Mouse (Mus musculus): Measurements from ENCODE around the gene Ddx4. TPM values are rescaled to one million over a fixed set of nuclear protein-coding genes. Genes with fewer than 3 reads are reported as not detected.

Gene Ddx4
- polyA plus RNA-seq, 1 experiment: 0.72 TPM

DNA sequence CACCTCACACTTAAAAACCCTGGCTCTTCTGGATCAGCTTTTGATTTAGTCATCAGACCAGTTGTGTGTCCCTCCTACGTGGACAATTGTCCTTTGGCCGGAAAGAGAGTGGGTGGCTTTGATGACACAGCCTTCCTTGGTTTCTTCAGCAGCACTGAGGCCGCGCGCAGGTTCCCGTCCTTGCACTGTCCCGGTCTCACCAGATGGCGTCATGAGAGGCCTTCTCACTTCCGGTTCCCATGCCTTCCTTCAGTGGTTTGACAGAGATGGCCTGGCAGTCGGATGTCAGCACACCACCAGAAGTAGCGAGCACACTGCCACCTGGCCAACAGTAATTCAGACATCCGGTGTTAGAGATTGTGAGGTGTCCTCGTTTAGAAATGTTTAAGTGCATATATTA is 19.4 kb upstream of the Ddx4 start:
- no peak overlapping the region for H3K4me3 ChIP-seq (ENCODE audit: insufficient read depth, low read length)
- no peak overlapping the region for H3K27ac ChIP-seq (ENCODE audit: insufficient read depth, low read depth, low read length)
- TF ChIP-seq POLR2A (IDR thresholded peaks at IDR 0.05; ENCODE audit: borderline replicate concordance, low read depth, low read length) (no peak), CTCF (IDR thresholded peaks at IDR 0.05; ENCODE audit: low read depth, low read length) (no peak)
- peaks cover 5% of the 10 kb centered on the region for H3K4me1 ChIP-seq (ENCODE audit: control insufficient read depth, insufficient read depth, low read length)

DNA sequence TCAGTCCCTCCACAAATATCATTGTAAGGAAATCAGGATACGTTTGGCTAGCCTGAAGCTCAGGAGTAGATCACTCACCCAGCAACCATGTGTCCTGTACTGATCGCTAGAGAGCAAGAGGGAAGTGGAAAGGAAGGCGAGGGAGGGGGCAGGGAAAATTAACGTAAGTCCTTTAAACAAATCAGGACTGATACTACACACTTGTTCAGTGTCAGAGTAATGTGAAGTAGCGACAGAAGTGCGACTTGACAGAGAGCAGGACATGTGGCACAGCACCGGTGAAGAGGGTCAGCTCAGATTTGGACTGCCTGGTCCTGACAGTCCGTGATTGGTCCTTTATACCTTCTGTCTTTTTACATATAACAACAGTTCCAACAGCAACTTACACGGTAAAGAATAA is 14.9 kb upstream of the Ddx4 start:
- peak overlapping the region; percentile 53 for H3K4me3 ChIP-seq (ENCODE audit: insufficient read depth, low read length)
- no peak for TF ChIP-seq CTCF (IDR thresholded peaks at IDR 0.05; ENCODE audit: low read depth, low read length)
- TF ChIP-seq POLR2A (IDR thresholded peaks at IDR 0.05; ENCODE audit: borderline replicate concordance, low read depth, low read length): no peak
- peak overlapping the region; percentile 78 for H3K27ac ChIP-seq (ENCODE audit: insufficient read depth, low read depth, low read length)
- H3K4me1 ChIP-seq (ENCODE audit: control insufficient read depth, insufficient read depth, low read length): peaks cover 15% of the 10 kb centered on the region

DNA sequence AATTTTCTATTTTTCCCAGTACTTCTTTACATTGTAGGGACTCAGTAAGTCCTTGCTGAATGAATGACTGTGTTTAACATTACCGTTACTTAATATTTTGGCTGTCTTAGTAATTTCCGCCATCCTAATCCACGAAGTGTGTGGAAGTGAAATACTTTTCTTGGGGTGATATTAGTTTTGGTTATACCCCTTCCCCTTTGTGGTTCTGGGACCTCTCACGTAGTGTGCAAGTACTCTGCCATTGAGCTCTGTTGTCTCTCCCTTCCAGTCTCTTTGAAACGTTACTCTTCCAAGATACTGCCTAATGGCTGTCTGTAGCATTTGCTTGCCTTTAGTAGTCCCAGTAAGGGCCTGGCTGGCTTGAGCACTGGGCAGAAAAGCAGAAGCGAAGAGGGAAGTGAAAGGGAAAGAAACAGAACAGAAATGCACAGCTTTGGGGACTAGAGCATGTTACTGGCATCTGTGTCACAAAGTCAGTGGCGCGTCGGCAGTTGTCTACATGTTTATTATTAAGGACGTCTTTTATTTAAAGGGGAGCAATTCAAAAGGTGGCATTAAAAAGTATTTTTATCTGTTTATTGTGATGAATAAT is 14.3 kb upstream of the Ddx4 start:
- no peak for TF ChIP-seq CTCF (IDR thresholded peaks at IDR 0.05; ENCODE audit: low read depth, low read length)
- TF ChIP-seq POLR2A (IDR thresholded peaks at IDR 0.05; ENCODE audit: borderline replicate concordance, low read depth, low read length): no peak
- peak overlapping the region; percentile 87 for H3K27ac ChIP-seq (ENCODE audit: insufficient read depth, low read depth, low read length)
- H3K4me3 ChIP-seq (ENCODE audit: insufficient read depth, low read length): peak overlapping the region; percentile 53
- peaks cover 17% of the 10 kb centered on the region for H3K4me1 ChIP-seq (ENCODE audit: control insufficient read depth, insufficient read depth, low read length)

DNA sequence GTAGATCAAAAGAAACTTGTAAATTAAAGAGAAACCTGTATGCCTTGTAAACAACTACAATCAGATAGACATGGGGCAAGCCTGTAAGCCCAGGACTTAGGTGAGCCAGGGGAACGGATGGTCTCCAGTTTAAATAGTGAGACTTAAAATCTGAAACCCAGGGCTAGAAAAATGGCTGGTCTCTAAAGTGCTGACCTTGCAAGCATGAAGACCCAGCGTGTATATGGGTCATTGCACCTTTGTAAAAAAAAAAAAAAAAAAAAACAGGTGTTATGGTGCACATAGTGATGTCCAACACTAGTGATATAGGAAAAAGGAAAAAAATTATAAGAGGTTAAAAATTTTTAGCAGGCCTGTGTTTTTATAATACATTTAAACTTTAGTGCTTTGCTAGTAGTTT is 9.4 kb upstream of the Ddx4 start:
- peaks cover 18% of the 10 kb centered on the region for H3K4me1 ChIP-seq (ENCODE audit: control insufficient read depth, insufficient read depth, low read length)
- H3K4me3 ChIP-seq (ENCODE audit: insufficient read depth, low read length): no peak overlapping the region
- TF ChIP-seq CTCF (IDR thresholded peaks at IDR 0.05; ENCODE audit: low read depth, low read length) (no peak), POLR2A (IDR thresholded peaks at IDR 0.05; ENCODE audit: borderline replicate concordance, low read depth, low read length) (no peak)
- H3K27ac ChIP-seq (ENCODE audit: insufficient read depth, low read depth, low read length): no peak overlapping the region

DNA sequence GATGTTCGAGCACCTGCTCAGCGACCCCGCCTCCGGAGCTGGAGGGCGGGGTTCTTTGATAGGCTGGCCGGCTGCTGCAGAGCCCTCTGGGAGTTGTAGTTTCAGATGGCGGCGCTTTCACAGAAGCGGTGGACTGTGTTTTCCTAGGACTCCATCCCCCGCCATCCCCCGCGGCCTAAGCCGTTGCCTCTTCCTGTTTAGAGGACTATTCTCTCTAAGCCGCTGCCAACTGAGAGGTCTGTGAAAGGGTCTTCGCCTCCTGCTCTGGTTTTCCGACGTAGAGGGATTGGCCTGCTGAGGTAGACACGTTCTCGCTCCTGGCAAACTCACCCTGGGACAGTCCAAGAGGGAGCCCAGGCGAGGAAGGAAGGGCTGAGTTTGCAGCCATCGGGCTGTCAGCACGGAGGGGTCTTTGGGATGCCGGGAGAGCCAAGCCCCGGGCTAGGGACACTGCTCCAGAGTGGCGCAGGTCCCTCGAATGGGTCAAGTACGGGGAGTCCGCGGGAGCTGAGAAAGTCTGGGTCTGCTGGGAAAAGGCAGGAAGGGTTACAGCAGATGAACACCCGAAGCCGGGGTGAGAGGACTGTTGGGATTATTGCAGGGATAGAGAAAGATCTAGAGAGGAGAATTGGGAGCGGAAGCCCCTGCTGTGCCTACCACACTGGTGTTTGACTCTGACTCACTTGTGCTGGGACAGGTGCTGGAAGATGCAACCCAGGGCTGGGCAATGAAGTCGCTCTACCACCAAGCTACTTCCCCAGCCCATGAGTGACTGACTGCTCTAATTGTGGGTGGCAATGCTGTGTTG is 8.5 kb upstream of the Ddx4 start, which contains the start of gene Slc38a9:
TSS of gene Slc38a9 (plus strand) at position 178 of the 808 bp plus-strand sequence.
- Histone ChIP-seq H3K27ac (ENCODE audit: insufficient read depth, low read depth, low read length) (peak within 1 kb of the TSS; percentile 16; the same call in 1 of the 2 replicates), H3K4me3 (ENCODE audit: insufficient read depth, low read length) (peak within 1 kb of the TSS; percentile 88), H3K4me1 (ENCODE audit: control insufficient read depth, insufficient read depth, low read length) (peaks cover 14% of the 10 kb centered on the region)
- TF ChIP-seq CTCF (IDR thresholded peaks at IDR 0.05; ENCODE audit: low read depth, low read length): no peak
- TF ChIP-seq POLR2A (IDR thresholded peaks at IDR 0.05; ENCODE audit: borderline replicate concordance, low read depth, low read length): no peak; the same call in 1 of the 2 replicates

DNA sequence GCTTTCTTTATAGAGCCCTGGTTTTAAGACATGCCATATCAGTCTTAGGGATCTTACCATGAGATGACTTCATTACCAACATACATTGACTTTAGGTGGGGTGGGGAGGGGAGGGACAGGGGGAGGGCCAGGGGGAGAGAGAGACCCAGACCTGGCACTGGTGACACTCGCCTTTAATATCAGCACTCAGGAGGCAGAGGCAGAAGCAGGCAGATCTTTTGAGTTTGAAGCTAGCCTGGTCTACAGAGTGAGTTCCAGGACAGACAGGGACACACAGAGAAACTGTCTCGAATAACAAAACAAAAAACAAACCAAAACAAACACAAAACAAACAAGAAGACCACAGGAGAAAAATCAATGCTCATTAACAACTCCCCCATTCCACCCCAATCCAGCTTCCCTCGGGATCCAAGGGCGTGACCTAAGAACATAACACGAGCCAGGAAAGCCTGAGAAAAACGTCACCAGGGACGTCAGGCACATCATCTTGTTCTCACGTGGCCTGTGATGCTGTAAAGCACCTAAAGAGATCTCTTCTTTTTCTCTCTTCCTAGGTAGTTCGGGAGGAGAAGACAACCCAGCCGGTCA is 7.8 kb upstream of the Ddx4 start:
- no peak for TF ChIP-seq CTCF (IDR thresholded peaks at IDR 0.05; ENCODE audit: low read depth, low read length)
- 0 out of 2 replicates have a peak, but pooled peaks have one; percentile 48 for TF ChIP-seq POLR2A (IDR thresholded peaks at IDR 0.05; ENCODE audit: borderline replicate concordance, low read depth, low read length)
- H3K4me1 ChIP-seq (ENCODE audit: control insufficient read depth, insufficient read depth, low read length): peaks cover 11% of the 10 kb centered on the region
- H3K4me3 ChIP-seq (ENCODE audit: insufficient read depth, low read length): peak overlapping the region; percentile 88
- no peak overlapping the region for H3K27ac ChIP-seq (ENCODE audit: insufficient read depth, low read depth, low read length)

DNA sequence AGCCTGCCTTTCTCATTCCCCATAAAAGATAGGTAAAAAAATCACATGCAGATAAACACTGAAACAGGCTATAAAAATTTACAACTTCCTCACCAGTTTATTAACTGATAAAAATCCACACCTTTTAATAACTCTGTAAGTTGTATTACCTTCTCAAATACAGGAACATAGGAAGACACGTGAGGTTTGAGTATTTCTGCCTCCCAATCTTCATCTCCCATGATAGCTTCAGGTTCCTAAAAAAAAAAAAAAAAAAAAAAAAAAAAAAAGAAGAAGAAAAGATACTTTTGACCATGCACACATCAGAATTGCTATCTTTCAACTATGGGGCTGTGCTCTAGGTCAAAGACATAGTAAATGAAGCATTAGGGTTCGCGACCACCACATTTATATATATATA is 1.1 kb downstream of the Ddx4 start:
- Histone ChIP-seq H3K4me3 (ENCODE audit: insufficient read depth, low read length) (no peak overlapping the region), H3K4me1 (ENCODE audit: control insufficient read depth, insufficient read depth, low read length) (no peaks in the 10 kb centered on the region), H3K27ac (ENCODE audit: insufficient read depth, low read depth, low read length) (no peak overlapping the region)
- TF ChIP-seq CTCF (IDR thresholded peaks at IDR 0.05; ENCODE audit: low read depth, low read length) (no peak), POLR2A (IDR thresholded peaks at IDR 0.05; ENCODE audit: borderline replicate concordance, low read depth, low read length) (no peak)

DNA sequence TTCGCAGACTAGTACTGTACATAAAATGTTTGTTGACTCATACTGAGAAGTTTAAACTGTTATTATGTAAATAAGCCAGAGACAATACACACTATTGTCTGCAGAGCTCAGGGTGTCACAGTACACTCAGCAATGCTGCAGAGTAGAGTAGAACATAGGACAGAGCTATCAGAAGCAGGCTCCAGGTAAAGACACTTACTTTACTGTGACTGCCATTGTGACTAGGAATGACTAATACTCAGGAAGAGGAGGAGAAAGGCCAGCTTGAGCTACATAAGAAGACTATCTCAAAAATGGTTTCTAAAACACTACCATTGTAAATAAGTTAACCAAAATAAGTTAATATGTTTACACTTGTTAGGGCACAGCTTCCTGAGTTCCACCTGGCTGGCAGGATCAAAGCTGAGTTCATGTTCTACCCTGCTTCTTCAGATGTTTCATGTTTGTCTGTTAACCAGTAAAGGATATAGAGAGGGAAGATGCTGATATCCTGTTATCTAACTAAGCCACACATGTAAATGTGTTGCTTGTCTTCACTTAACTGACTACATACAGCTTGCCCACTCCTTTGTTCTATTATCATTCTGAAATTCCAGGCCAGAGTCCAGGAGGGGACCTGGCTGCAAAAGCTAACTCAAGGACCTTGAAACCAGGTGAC is 6.6 kb downstream of the Ddx4 start:
- no peak overlapping the region for H3K27ac ChIP-seq (ENCODE audit: insufficient read depth, low read depth, low read length)
- no peaks in the 10 kb centered on the region for H3K4me1 ChIP-seq (ENCODE audit: control insufficient read depth, insufficient read depth, low read length)
- H3K4me3 ChIP-seq (ENCODE audit: insufficient read depth, low read length): no peak overlapping the region
- no peak for TF ChIP-seq CTCF (IDR thresholded peaks at IDR 0.05; ENCODE audit: low read depth, low read length)

DNA sequence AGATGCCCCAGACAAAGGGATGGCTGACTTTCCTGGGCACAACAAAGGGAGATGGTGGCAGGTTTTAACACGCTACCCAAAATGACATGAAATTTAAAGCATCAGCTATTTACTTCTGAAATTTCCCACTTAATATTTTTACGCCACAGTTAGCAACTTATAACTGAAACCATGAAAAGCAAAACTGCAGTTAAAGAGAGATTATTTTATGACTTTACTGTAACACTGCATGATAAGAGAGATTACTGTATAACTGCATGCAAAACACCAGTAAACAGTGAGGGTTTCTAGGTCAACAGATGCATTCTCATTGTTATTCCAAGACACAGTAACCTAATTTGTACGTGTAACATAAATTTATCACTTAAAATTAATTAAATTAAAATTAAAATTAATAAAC is 7.3 kb downstream of the Ddx4 start:
- no peak overlapping the region for H3K4me3 ChIP-seq (ENCODE audit: insufficient read depth, low read length)
- H3K4me1 ChIP-seq (ENCODE audit: control insufficient read depth, insufficient read depth, low read length): no peaks in the 10 kb centered on the region
- no peak overlapping the region for H3K27ac ChIP-seq (ENCODE audit: insufficient read depth, low read depth, low read length)
- TF ChIP-seq CTCF (IDR thresholded peaks at IDR 0.05; ENCODE audit: low read depth, low read length): no peak
- no peak for TF ChIP-seq POLR2A (IDR thresholded peaks at IDR 0.05; ENCODE audit: borderline replicate concordance, low read depth, low read length)

Data from bone marrow macrophage, adult 2 months (primary cell).